Mouse (Mus musculus) spleen, adult 18-20 months (tissue): ENCODE measurements around the gene Nptn.
A peak's percentile ranks its signal among the peaks of the same experiment; 100 is the strongest.
"Not testable (repeated sequence)": the region's sequence is repeated elsewhere in the genome, so short reads cannot be mapped to it uniquely, and the experiment has no call there.

Experiments used
- DNase-seq, 2 experiments: peaks; one replicate each; pipeline ENCODE4 v3.0.0; 2022; ENCODE audit warnings: mixed read lengths in 2 of 2

The Nptn gene

DNA sequence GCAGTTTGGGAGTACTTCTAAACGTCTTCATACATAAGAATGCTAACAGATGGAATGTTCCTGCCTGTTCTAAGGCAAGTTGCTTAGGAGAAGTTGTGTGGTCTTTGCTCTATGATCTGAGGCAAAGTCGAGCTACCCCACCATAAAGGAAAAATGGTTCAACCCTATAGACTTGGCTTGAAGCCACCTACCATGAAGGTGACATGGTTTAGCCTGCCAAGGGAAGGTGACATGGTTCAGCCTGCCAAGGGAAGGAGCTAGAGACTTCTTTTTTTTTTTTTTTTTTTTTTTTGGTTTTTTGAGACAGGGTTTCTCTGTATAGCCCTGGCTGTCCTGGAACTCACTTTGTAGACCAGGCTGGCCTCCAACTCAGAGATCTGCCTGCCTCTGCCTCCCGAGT is 16.1 kb upstream of the Nptn start:
- not testable (repeated sequence) for DNase-seq

DNA sequence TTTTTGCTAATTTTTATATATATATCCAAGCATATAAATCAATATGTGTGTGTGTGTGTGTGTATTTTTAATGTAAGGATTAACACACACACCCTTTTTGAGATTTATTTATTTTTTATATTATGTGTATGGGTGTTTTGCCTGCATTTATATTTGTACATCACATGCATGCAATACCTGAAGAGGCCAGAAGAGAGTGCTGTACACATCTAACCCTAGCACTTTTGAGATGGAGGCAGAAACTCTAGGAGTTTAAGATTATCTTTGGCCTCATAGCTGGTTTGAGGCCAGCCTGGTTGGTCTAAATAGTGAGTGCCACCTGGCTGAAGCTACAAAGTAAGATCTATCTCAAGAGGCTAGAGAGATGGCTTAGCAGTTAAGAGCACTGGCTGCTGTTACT is 14.4 kb upstream of the Nptn start:
- DNase-seq, result peak in 1 of 2 experiments; percentile 26

DNA sequence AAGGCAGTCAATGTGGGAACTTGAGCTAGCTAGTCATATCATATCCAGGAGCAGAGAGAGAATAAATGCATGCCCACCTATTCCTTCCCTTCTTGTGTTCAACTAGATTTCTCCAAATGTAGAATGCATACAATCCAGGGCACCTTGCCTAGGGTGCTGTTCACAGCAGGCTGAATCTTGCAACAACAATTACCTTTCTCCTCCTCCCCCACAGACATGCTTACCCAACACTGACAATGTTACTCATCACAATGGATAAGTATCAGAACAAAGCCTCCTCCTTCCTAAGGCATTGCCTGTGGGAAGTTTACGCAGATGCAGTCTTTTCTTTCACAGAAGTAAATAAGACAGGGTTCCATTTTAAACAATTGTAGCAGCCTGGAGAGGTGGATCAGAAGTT is 11.0 kb upstream of the Nptn start:
- no peak for DNase-seq

- DNase-seq, result peak; percentile 8 to 58
Observed at GRCm38 (mm10) chr9:58578669-58579068, 3.4 kb upstream of the Nptn start.

- DNase-seq, result not testable (repeated sequence)
Observed at GRCm38 (mm10) chr9:58580453-58581195, 1.4 kb upstream of the Nptn start.

- DNase-seq, result no peak
Observed at GRCm38 (mm10) chr9:58581283-58581930, 633 bp upstream of the Nptn start.

DNA sequence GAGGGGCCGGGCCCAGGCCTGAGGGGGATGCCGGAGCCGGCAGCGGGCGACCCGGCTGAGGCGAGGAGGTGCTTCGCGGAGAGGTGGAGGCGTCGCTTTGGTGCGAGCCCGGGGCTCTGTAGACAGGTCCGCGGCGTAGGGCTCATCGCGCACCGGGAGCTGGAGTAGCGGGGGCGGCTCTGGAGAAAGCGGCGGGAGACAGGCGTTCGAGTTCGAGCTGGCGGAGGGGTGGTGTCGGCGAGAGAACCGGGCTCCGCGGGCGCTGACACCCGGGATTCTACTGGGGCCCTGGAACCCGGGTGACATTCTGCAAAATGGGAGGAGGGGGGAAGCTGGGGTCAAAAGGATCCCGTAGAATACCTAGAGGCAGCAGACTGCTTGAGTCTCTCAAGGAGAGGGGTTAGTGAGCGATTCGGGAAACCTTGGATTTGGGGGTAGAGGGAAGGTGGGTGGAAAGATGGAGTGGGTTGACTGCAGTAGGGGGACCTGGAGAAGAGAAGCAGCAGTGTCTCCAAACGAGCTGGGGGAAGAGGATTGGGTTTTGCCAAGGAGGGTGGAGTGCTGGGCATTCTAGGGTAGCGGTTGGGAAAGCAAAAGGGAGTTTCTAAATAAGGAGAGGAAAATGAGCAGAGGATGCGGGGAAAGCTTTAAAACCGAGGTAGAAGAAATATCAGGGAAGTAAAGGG is 684 bp downstream of the Nptn start:
- no peak for DNase-seq

DNA sequence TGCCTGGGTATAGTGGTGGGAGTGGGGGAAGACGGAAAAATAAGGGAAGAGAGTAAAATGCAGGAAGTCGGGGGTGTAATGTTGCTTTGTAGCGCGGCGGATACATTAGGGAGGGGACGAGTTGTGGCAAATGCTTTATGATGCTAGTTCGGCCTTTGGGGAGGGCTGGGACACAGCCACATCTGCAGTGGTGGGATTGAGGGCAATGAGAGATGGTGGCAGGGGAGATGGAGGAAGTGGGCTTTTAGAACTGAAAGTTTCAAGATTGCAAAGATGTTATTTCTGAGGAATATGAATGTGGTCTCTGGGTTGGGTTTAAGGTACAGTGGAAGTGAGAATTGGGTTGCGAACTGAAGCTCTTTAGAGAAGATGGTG is 1.2 kb downstream of the Nptn start:
- DNase-seq, result peak in 1 of 2 experiments; percentile 30

DNA sequence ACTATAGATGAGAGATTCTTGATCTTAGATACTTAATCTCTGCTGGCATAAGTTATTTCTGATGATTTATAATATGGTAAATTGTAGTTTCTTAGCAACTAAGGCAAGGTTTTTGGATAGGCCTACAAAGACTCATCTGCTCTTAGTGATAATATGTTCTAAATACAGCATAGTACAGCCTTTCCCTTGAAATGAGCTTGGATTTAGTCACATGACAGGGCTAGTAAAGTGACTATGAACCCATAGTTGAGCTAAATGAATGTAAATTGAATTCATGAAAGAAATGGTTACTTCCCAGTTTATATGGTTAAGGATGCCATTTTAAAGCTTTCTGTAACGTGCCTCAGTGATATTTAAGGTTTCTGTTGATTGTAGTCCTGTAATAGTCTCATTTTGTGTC is 2.3 kb downstream of the Nptn start:
- DNase-seq, result no peak

GRCm38 (mm10) chr9:58588657-58589056 is 6.6 kb downstream of the Nptn start:
- DNase-seq, result no peak

GRCm38 (mm10) chr9:58595313-58595712 is 13.3 kb downstream of the Nptn start:
- no peak for DNase-seq

GRCm38 (mm10) chr9:58613790-58614189 is 31.8 kb downstream of the Nptn start:
- no peak for DNase-seq

DNA sequence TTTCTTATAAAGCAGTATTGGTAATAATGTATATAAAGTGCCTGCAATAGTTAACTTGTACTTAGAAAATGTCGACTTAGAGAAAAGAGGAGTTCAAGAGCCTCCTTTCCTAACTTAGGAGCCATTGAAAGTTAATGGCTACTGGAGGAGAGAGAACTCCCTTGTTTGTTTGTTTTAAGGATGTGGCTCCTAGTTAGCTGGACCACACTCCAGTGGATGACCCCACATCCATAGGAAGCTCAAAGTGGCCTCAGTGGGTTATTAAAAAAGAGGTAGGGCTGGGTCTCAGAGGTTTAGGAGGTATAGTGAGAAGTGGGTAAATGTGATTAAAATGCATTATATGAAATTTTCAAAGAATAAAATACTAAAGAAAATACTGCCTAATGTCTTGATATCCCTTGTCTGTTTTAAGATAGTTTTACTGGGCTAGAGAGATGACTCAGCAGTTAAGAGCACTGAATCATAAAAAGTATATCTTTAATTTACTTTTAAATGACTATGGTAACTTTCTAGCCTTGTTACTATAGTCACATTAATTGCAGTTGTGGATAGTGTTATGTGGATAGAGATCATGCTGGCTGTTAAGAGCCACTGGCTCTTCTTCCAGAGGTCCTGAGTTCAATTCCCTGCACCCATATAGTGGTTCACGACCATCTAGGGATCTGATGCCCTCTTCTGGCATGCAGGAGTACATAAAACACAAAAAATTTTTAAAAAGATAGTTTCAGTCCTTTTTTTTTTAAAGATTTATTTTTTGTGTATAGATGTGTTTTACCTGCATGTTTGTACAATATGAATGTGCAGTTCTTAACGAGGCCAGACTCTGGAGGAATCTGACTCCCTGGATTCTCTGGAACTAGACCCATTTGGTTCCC is 33.3 kb downstream of the Nptn start:
- no peak for DNase-seq

DNA sequence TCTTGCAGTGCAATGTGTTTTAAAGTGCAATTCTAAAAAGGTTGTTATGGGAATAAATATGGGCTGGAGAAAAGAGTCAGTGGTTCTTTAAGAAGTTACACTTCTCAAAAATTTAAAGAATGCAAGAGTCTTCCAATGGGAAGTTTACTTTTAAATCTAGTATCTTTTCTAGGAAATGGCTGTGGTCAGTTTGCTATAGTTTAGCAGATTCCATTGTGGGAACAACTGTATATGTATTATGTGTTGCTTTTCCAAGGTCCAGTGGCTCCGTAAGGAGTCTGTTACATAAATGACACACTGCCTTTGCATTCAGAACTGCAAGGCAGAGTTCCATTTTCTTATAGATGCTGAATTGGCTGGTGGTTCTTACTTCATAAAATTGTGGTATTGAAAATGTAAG is 41.0 kb downstream of the Nptn start:
- no peak for DNase-seq

DNA sequence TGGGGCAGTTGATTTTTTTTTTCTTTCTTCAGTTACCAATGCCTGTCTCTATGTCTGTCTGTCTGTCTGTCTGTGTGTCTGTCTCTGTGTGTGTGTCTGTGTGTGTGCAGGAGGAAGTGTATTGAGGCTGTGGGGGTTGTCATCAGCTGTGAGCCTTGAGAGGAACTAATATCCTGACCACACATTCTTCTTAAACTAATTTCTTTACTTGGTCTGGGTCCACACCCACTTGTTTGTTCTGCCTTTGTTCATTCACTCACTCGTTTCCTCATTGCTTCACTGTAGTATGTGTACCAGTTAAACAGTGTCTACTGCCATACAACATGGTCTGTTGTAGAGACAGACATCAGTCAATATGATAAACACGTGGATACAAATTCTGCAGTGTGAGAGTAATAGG is 45.2 kb downstream of the Nptn start:
- DNase-seq, result no peak

GRCm38 (mm10) chr9:58630441-58630840 is 48.4 kb downstream of the Nptn start:
- DNase-seq, result no peak

GRCm38 (mm10) chr9:58648406-58649264 is 66.6 kb downstream of the Nptn start:
- DNase-seq, result no peak

GRCm38 (mm10) chr9:58649265-58649626 is 67.2 kb downstream of the Nptn start:
- no peak for DNase-seq

DNA sequence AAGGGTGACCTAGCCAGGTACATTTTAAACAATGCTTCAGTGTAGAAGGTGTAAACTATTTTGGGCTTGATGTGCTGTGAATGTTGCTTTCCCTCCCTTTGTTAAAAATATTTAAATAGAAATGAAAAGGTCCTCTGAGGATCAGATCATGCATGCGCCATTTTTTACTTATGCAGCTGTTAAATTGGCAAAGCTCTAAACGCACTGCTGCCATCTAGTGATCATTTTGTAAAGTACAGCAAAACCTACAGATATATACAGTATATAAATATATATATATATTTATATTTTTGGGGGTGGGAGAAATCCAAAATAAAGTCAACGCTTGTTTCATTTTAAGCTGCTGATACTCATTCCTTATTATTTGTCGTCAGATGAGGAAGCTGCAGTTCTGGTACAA is 70.0 kb downstream of the Nptn start:
- DNase-seq, result no peak

GRCm38 (mm10) chr9:58654494-58654893 is 72.5 kb downstream of the Nptn start:
- no peak for DNase-seq

- DNase-seq, result peak in 1 of 2 experiments; percentile 12
Observed at GRCm38 (mm10) chr9:58656396-58656795, 74.4 kb downstream of the Nptn start.

DNA sequence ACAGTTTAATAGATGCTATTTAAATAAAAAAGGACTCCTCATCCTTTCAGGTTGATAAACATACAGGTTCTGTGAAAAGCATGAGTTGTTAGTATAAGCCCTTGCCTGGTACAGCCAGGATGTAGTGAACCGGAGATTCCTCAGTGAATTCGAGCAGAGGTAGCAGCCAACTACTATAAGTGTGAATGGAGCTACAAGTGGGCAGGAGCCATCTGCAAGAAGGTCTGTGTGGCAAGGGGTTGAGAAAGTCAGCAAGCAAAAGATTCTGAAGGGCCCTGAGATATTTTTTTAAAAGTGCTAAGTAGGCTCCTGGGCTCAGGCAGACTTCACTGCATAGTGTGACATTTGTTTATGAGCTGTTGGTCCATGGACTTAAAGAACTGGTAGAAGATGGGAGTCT is 74.8 kb downstream of the Nptn start:
- no peak for DNase-seq
